Mouse (Mus musculus) testis, postnatal 14 days (tissue): Measurements from ENCODE around the gene Orai1.
A peak's percentile ranks its signal among the peaks of the same experiment; 100 is the strongest.
"Not testable (repeated sequence)": the region's sequence is repeated elsewhere in the genome, so short reads cannot be mapped to it uniquely, and the experiment has no call there.

Source experiments
- DNase-seq: peaks from one replicate; pipeline ENCODE4 v3.0.0; 2021; ENCODE audit warnings: low spot score

Orai1 gene

GRCm38 (mm10) chr5:123014753-123015701, at the start of gene Orai1:
TSS of gene Orai1 (plus strand) at chr5:123015074.
- DNase-seq: peak; percentile 97

- DNase-seq: no peak
Measured at GRCm38 (mm10) chr5:122965427-122965826, 49.4 kb upstream of the Orai1 start.

- peak; percentile 35 for DNase-seq
Measured at GRCm38 (mm10) chr5:122968322-122968721, 46.6 kb upstream of the Orai1 start.

DNA sequence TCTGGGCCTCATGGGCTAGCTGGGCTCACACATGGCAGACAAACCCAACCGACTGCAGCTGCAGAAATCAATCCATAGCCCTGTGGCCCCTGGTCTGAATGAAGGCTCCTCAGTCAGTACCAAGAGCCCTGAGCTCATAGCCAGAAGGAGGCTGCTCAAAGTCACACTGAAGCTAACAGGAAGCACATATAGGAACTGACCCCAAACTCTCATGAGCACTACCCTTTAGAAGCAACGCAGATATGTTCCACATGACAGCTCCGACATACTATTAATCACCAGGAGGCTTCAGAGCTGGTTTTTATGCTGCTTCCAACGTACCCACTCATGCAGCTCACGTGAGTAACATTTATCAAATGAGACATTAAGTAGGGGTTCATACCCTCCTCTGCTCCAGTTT, 44.8 kb upstream of the Orai1 start:
- DNase-seq: no peak

DNA sequence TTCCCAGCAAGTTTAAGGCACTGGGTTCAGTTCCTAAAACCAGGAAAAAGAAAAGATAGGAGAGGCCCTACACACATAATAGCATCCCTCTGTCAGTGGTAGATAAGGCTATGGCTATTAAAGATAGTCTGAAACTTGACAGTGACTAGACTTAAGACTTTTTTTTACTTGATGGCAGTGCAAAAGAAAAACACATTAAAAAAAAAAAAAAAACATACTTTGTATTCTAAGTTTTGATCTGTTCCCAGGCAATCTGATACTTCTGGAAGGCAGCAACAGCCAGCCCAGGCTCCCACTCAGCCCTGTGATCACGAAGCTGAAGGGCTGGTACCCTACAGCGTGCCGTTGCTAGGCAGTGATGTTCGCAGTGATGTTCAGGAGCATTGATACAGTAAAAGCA, 43.4 kb upstream of the Orai1 start:
- DNase-seq: no peak

- DNase-seq: no peak
Measured at GRCm38 (mm10) chr5:122972116-122972515, 42.8 kb upstream of the Orai1 start.

DNA sequence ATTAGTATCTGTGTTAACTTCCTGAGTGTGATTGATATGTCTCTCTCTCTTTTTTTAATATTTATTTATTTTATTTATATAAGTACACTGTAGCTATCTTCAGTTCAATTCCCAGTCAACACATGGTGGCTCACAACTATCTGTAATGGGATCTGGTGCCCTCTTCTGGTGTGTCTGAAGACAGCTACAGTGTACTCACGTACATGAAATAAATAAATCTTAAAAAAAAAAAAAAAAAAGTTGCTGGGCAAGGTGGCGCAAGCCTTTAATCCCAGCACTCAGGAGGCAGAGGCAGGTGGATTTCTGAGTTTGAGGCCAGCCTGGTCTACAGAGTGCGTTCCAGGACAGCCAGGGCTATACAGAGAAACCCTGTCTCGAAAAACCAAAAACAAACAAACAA, 40.2 kb upstream of the Orai1 start:
- DNase-seq: not testable (repeated sequence)

- no peak for DNase-seq
Measured at GRCm38 (mm10) chr5:122978970-122979369, 35.9 kb upstream of the Orai1 start.

DNA sequence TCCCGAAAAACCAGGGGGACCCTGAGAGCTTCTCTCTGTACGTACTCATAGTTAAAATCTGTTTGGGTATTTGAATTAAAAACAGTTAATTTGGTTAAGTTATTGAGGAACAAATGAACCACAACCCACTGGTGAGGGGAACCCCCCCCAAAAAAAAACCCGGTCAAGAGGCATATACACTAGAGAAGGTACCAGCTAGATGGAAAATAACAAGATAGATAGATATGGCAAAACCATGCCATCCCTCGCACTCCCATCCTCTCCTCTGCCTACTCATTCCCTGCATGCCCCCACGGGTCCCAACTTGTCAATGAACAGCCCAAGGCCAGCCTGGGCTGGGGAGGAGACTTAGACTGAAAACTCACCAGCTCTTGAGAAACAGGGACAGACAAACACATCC, 30.4 kb upstream of the Orai1 start:
- no peak for DNase-seq

- DNase-seq: no peak
Measured at GRCm38 (mm10) chr5:122985276-122985675, 29.6 kb upstream of the Orai1 start.

GRCm38 (mm10) chr5:122986091-122986493, 28.8 kb upstream of the Orai1 start:
- no peak for DNase-seq

DNA sequence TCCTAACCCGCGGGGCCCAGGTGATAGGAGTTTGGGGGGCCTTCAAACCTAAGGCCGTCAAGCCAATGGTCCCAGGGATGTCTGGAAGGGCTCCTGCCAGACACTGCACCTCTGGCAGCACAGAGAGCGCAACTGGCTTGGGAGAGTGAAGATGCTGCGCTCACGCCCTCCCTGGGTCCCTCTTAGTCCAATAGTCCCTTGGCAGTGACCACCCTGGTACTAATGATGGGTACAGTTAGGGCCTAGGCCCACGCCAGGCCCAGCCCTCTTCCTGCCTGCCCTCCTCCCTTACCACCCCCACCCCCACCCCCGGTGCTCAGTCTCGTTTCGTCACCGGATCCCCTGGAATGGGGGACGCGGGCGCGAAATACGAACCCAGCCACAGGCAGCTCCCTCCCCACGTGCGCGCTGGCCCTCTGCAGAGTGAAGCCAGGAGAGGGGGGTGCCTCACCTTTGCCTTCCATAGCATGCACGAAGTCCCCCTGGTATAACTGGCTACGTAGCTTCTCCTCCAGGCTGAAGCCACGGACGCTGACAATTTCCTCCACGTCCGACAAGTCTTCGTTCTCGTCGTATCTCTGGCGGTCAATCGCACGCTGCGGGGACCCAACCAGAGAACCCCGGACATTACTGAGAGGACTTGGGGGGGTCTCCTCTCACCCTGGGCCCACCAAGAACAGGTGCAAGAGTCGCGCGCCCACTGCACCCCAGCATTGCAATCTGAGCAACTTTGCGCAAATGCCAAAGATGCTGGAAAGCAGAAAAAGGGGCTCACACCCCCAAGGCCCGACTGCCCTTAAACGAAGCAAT, 27.5 kb upstream of the Orai1 start:
- no peak for DNase-seq

DNA sequence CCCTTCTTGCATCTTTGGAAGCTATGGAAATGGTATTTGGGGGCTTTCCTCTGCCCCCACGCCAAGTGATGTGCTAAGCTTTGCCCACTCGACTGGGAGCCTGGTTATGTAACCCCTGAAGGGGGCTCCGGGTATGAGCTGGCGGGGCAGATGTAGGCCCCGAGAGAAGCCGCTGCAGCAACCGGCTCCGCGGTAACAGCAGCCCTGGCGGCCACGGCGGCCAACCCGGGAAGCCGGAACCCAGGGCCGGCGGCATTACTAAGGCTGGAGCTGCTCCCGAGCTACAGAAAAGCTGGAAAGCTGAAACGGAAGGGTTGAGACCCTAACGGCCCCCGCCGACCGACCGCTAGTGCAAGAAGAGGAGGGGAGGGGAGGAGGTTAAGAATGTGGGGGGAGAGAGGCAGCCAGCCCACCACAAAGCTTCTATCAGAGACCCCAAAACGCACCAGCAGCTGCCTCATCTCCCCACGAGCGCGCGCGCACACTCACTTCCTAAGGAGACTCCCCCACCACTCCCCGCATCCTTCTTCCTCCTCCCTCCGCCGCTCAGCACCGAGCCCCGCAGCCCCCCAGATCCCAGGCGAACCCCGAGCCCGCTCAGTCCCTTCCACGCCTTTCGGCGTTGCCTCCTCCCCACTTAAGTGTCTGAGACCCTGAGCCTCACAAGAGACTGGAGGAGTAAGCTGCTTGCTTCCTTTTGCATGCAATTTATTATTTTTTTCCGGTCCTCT, 26.7 kb upstream of the Orai1 start:
- no peak for DNase-seq

DNA sequence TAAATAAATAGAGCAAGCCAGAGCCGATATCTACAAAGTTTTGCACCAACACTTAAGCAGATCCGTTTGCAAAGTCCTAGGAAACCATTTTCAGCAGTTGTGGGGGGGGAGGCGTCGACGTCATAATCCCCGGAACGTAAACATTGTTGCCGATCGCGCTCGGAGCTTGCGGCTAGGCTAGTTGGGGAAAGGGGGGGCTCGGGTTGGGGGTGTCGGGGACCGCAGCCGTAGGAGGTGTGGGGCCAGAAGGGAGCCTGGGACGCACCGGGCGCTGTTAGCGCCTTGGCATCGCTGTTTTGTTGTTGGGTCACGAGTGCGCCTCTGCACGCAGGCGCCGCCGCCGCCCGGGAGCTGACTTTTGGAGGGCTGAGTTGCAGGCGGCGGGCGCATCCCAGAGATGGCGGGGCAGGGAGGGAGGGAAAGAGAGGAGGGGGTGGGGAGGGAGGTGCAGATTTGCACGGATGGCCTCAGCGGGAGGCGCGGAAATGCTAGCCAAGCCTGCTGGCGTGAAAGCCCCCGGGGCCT, 25.8 kb upstream of the Orai1 start:
- DNase-seq: peak; percentile 66

- DNase-seq: no peak
Measured at GRCm38 (mm10) chr5:122989551-122990330, 25.1 kb upstream of the Orai1 start, which contains the start of gene Kdm2b. TSS of gene Kdm2b (minus strand) at chr5:122989823.

GRCm38 (mm10) chr5:122990411-122991160, 24.3 kb upstream of the Orai1 start:
- DNase-seq: no peak

GRCm38 (mm10) chr5:122991350-122992004, 23.4 kb upstream of the Orai1 start:
- DNase-seq: no peak

GRCm38 (mm10) chr5:122993811-122994210, 21.1 kb upstream of the Orai1 start:
- DNase-seq: no peak

DNA sequence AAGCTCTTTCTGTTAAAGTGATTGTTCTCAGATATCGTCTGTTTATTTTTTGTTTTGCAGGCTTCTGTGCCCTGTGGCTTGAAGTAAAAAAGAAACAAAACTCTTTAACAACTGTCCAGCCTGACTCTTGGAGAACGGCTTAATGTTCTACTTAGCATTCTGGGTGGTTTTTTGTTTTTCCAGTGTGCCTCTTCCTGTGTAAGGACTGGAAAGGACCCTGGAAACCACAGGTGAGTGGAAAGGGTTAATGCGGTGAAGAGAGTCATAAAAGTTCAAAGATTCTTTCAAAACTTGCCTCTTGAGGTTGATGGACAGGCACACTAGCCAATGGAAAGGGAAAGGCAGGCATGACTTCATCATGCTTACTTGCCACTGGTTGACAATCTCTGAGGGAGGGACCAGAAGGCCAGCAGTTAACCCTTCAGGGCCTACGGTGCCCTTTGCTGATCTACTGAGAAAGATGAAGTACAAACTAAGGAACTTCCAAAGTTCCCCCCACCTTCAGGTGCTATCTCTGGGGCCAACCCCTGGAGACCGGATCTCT, 20.5 kb upstream of the Orai1 start:
- DNase-seq: peak; percentile 87

DNA sequence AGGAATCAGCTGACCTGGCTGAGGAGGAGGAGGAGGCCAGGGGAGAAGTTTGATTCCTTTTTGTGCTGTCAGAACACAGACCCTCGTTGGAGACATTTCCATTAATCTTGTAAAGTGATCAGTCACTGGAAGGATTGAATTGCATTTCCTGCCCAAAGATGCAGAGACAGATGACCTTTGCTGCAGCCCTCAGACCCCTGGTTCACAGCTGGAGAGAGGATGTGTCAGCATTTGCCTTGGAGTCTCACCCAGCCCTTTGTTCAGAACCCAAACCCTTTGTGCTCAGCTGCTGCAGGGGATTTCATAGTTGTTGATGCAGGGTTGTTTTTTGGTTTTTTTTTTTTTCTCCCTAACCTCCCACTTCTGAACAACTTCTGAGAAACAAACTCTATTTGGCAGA, 20.0 kb upstream of the Orai1 start:
- no peak for DNase-seq
